ENCODE assay signal across 19 mouse cellular contexts in the genomic region with DNA sequence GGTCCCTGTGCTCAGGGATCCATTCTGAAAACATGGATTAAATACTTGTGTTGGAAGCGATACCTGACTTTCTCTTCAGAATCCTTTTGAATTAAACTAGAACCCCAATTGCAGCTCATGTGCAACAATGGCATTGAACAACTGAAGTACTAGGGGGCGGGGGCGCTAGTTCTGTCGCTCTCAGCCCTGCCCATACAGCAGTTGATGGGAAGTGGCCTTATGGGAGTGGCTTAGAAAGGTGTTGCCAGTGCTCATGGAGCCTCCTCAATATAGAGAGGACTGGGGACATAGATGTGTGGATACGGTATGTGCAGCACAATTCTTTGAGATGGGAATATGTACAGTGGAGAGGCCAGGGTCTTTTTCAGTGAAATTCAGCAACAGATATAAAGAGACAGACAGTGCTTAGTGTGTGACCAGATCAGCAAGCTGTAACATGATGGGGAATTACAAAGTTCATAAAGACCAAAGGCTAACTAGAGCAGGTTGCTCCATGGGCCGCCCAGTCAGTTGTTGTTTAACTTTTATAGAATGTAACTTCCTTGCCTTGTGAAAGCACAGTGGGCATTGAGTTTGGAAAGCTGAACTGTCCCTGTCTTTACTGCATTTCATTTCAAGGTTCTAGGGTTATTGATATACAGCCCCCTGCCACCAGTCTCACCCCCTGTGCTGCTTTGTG. TPM values are rescaled to one million over a fixed set of nuclear protein-coding genes. Genes with fewer than 3 reads are reported as not detected.
A peak's percentile ranks its signal among the peaks of the same experiment; 100 is the strongest.
DNase-seq lines count a peak whose midpoint lies in the region; ATAC-seq and TF ChIP-seq lines count a peak whose summit lies in the region.
"Had no signal": no experiment of that assay in that cellular context is flagged by ENCODE, and none has a peak within 500 bp of the region (broad histone marks: within the 10 kb centered on the region; RNA-seq: fewer than 3 reads in every experiment).

No protein-coding gene starts in this region.

- TF ChIP-seq CTCF in liver, embryonic 14.5 days (IDR thresholded peaks at IDR 0.05; ENCODE audit: low read depth), result no peak

- peak overlapping the region; percentile 37 for H3K4me2 ChIP-seq in intestine, embryonic 15.5 days (replicated peaks)
- H3K4me2 ChIP-seq in liver, embryonic 14.5 days (ENCODE audit: low read depth), result 0 out of 2 replicates have a peak overlapping the region, but pooled peaks have one; percentile 13
- H3K4me2 ChIP-seq: hindbrain, embryonic 12.5 days; neural tube, embryonic 15.5 days had no signal

- no peak overlapping the region for H3K9ac ChIP-seq in intestine, embryonic 15.5 days
- H3K9ac ChIP-seq in liver, embryonic 14.5 days (replicated peaks), result no peak overlapping the region
- H3K9ac ChIP-seq: hindbrain, embryonic 12.5 days; neural tube, embryonic 15.5 days had no signal

- H3K27me3 ChIP-seq in intestine, embryonic 15.5 days (replicated peaks), result no peaks in the 10 kb centered on the region
- no peaks in the 10 kb centered on the region for H3K27me3 ChIP-seq in liver, embryonic 14.5 days (ENCODE audit: control insufficient read depth, insufficient read depth, low read length)
- H3K27me3 ChIP-seq: hindbrain, embryonic 12.5 days; neural tube, embryonic 15.5 days had no signal

- 0 out of 2 replicates have a peak, but pooled peaks cover 9% of the 10 kb centered on the region for H3K4me1 ChIP-seq in intestine, embryonic 15.5 days (replicated peaks)
- H3K4me1 ChIP-seq in liver, embryonic 14.5 days (replicated peaks; ENCODE audit: control insufficient read depth in 2 of 2, insufficient read depth in 2 of 2, low read length in 1 of 2), result peaks cover 0 to 8% of the 10 kb centered on the region in 2 experiments; a peak in 2 of 4 replicates
- H3K4me1 ChIP-seq: hindbrain, embryonic 12.5 days; neural tube, embryonic 15.5 days had no signal

- ATAC-seq in intestine, embryonic 15.5 days, result peak; percentile 90
- peak; percentile 57; the same call in 1 of the 2 replicates for ATAC-seq in liver, embryonic 14.5 days (ENCODE audit: insufficient read depth)
- ATAC-seq: inflammation-experienced regulatory T-cells, adult 6 months had no signal

- DNase-seq in R1 (ENCODE audit: low read depth, low spot score), result peak; percentile 21
- peak; percentile 63 for DNase-seq in kidney, postnatal 14 days
- no peak for DNase-seq in liver, embryonic 14.5 days (ENCODE audit: low read depth in 3 of 3, low spot score in 3 of 3)
- DNase-seq in cerebellum, postnatal 36 days, result no peak
- no peak for DNase-seq in urinary bladder, postnatal 10 days (ENCODE audit: low spot score)
- no peak for DNase-seq in right cerebral cortex, adult 2 months (ENCODE audit: low spot score in 2 of 2)
- DNase-seq in heart, postnatal 36 days, result no peak
- DNase-seq: cerebellum, adult 11 months; gastrocnemius, postnatal 25 days; layer of hippocampus, adult 9-11 months; lung, postnatal 10 days; midbrain, embryonic 14.5 days; right cerebral cortex, postnatal 4 days; thymus, adult 2 months had no signal

- no peak for TF ChIP-seq EP300 in liver, embryonic 14.5 days (IDR thresholded peaks at IDR 0.05; ENCODE audit: low read depth)

- WGBS in intestine, embryonic 15.5 days, result 69% methylated on average over 6 of the region's 6 CpGs
- WGBS in liver, embryonic 14.5 days (ENCODE audit: insufficient replicate concordance), result 66% methylated on average over 6 of the region's 6 CpGs

- H3K4me3 ChIP-seq in intestine, embryonic 15.5 days (replicated peaks), result no peak overlapping the region
- no peak overlapping the region for H3K4me3 ChIP-seq in liver, embryonic 14.5 days (ENCODE audit: insufficient read depth in 1 of 2, low read depth in 2 of 2, low read length in 2 of 2)
- H3K4me3 ChIP-seq: hindbrain, embryonic 12.5 days; myocyte; neural tube, embryonic 15.5 days had no signal

- intact Hi-C loops in heart, postnatal 36 days (cut with DNase I), result no loop called here

- peak overlapping the region; percentile 86 for H3K27ac ChIP-seq in intestine, embryonic 15.5 days
- H3K27ac ChIP-seq in liver, embryonic 14.5 days, result no peak overlapping the region
- H3K27ac ChIP-seq: hindbrain, embryonic 12.5 days; neural tube, embryonic 15.5 days had no signal

- no peaks in the 10 kb centered on the region for H3K36me3 ChIP-seq in intestine, embryonic 15.5 days
- H3K36me3 ChIP-seq in liver, embryonic 14.5 days (replicated peaks; ENCODE audit: control insufficient read depth, insufficient read depth, low read depth), result no peaks in the 10 kb centered on the region
- H3K36me3 ChIP-seq: neural tube, embryonic 15.5 days had no signal

- H3K9me3 ChIP-seq in intestine, embryonic 15.5 days, result no peaks in the 10 kb centered on the region
- no peaks in the 10 kb centered on the region for H3K9me3 ChIP-seq in liver, embryonic 14.5 days (ENCODE audit: control insufficient read depth, low read length)
- H3K9me3 ChIP-seq: hindbrain, embryonic 12.5 days; neural tube, embryonic 15.5 days had no signal

RNA-seq across cellular contexts. Expression of a gene that starts 31.2 kb away (rescaled TPM):
- polyA plus RNA-seq in intestine, embryonic 15.5 days (2015; fragmentation: Nextera tagmentation; extraction: Ambion mirVana), result 31.2 and 31.3 TPM in 2 replicates
- polyA plus RNA-seq in liver, embryonic 14.5 days (2012; rRNA removed), result 9.6 and 10.0 TPM in 2 replicates
- polyA plus RNA-seq in liver, embryonic 14.5 days (2014; fragmentation: Nextera tagmentation; extraction: Ambion mirVana), result 4.8 and 6.9 TPM in 2 replicates
- total RNA-seq in heart, postnatal 36 days (2021), result 10 to 100 TPM; 31.8 to 32.8 TPM

RNA-seq across cellular contexts. Expression of a gene that starts 48.8 kb away (rescaled TPM):
- 63.1 and 69.3 TPM in 2 replicates for polyA plus RNA-seq in intestine, embryonic 15.5 days (2015; fragmentation: Nextera tagmentation; extraction: Ambion mirVana)
- 17.5 and 25.3 TPM in 2 replicates for polyA plus RNA-seq in liver, embryonic 14.5 days (2012; rRNA removed)
- polyA plus RNA-seq in liver, embryonic 14.5 days (2014; fragmentation: Nextera tagmentation; extraction: Ambion mirVana), result 26.9 and 27.2 TPM in 2 replicates
- 10 to 100 TPM in 1 of 2 experiments, 1 to 10 TPM in 1; 9.4 to 10.7 TPM for total RNA-seq in heart, postnatal 36 days (2021)

Comparison
In these comparisons a context has a peak if more than half of its experiments do, and no peak if none do; other contexts are left out.
1. DNase-seq: peak in R1 (single experiment) and kidney, postnatal 14 days (single experiment); none in liver, embryonic 14.5 days (0 of 3), cerebellum, postnatal 36 days (0 of 2), urinary bladder, postnatal 10 days (single experiment), right cerebral cortex, adult 2 months (0 of 2) and heart, postnatal 36 days (0 of 2).